Mouse (Mus musculus) lung, postnatal 0 days (tissue): ENCODE data around the gene Olfr998.

Source experiments
- CTCF ChIP-seq: IDR thresholded peaks from 2 replicates; pipeline ENCODE4 v1.5.1; 2016; ENCODE audit warnings: antibody characterized with exemption, mild to moderate bottlenecking
- EP300 ChIP-seq: IDR thresholded peaks from 2 replicates; pipeline ENCODE4 v1.6.1; 2016; ENCODE audit warnings: antibody characterized with exemption, mild to moderate bottlenecking, control low read depth

DNA sequence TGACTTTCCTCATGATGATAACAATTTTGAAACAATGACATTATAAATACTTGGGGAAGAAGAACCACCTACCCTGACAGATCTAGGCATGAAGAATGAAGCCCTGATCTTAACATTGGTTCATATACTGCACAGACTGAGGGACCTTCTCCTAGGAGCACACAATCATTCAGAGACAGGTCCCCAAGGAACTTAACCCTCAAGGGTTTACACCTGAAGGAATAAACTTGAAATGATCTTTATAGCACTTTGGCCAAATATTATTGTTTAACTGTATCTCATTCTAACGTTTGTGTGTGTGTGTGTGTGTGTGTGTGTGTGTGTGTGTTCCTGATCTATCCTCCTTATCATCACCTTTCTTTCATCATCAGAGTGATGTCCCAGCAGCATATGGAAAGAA, 23.1 kb downstream of the Olfr998 start, which contains the start of gene Olfr1000:
- TF ChIP-seq CTCF (no peak), EP300 (no peak)
